Mouse (Mus musculus) spleen, adult 2 months (tissue): Measurements from ENCODE around the gene Gm20517.

Source experiments
- CTCF ChIP-seq: fragments of 200-500 bp; IDR thresholded peaks from 2 replicates; pipeline ENCODE4 v1.5.1; 2011; ENCODE audit warnings: mild to moderate bottlenecking, inconsistent platforms; ENCODE audit not compliant: insufficient read depth, insufficient read length, insufficient replicate concordance; ENCODE audit errors: extremely low read depth
- POLR2A ChIP-seq: fragments of 200-500 bp; IDR thresholded peaks from 2 replicates; pipeline ENCODE4 v1.6.1; 2011; ENCODE audit warnings: low read depth, low read length, inconsistent platforms

- no peak for TF ChIP-seq CTCF
- TF ChIP-seq POLR2A, result no peak
Observed at GRCm38 (mm10) chr17:47622912-47623554, 11.6 kb downstream of the Gm20517 start.
